Mouse (Mus musculus) liver, embryonic 14.5 days (tissue): ENCODE data around the gene Retnla. TPM values are rescaled to one million over a fixed set of nuclear protein-coding genes. Genes with fewer than 3 reads are reported as not detected.
A peak's percentile ranks its signal among the peaks of the same experiment; 100 is the strongest.

Source experiments
- ATAC-seq: fragments of 200-750 bp; cut with Nextera tagmentation; 2 replicates; pipeline ENCODE4 v1.8.0; 2017; ENCODE audit warnings: moderate number of reproducible peaks, mild to moderate bottlenecking, moderate library complexity; ENCODE audit not compliant: insufficient read depth
- DNase-seq, 3 experiments: peaks; one replicate each; pipeline ENCODE4 v3.0.0-alpha.2; 2012 to 2013; ENCODE audit warnings: low read depth in 3 of 3, low spot score in 3 of 3
- H3K27ac ChIP-seq: fragments of 300-500 bp; sonication (generic); 2 replicates; pipeline ENCODE4 v1.5.1; 2014; ENCODE audit warnings: moderate library complexity, mild to moderate bottlenecking, control low read depth, inconsistent platforms
- H3K27me3 ChIP-seq: fragments of 300-500 bp; sonication (generic); 2 replicates; pipeline ENCODE4 v1.6.1; 2014; ENCODE audit warnings: mild to moderate bottlenecking, low read length, moderate library complexity; ENCODE audit not compliant: control insufficient read depth, insufficient read depth
- H3K36me3 ChIP-seq: fragments of 300-500 bp; sonication (generic); replicated peaks from 2 replicates; pipeline ENCODE4 v1.6.1; 2014; ENCODE audit warnings: low read depth; ENCODE audit not compliant: control insufficient read depth, insufficient read depth
- H3K4me1 ChIP-seq, 2 experiments: fragments of 200-500 bp in 1 of 2; fragments of 300-500 bp in 1 of 2; sonication (generic) in 1 of 2; replicated peaks; 2 replicates each; pipeline ENCODE4 v1.6.1; 2012 to 2014; ENCODE audit warnings: antibody characterized with exemption in 1 of 2, inconsistent platforms in 1 of 2, low read length in 1 of 2; ENCODE audit not compliant: control insufficient read depth in 2 of 2, insufficient read depth in 2 of 2
- H3K4me2 ChIP-seq: fragments of 300-500 bp; sonication (generic); 2 replicates; pipeline ENCODE4 v1.6.1; 2014; ENCODE audit warnings: low read depth, mild to moderate bottlenecking, control low read depth, moderate library complexity
- H3K4me3 ChIP-seq, 2 experiments: fragments of 200-500 bp in 1 of 2; fragments of 300-500 bp in 1 of 2; sonication (generic) in 1 of 2; 2 replicates each; pipeline ENCODE4 v1.5.1; 2012 to 2014; ENCODE audit warnings: low read depth in 2 of 2, low read length in 2 of 2, mild to moderate bottlenecking in 2 of 2, control low read depth in 1 of 2, inconsistent platforms in 1 of 2, moderate library complexity in 1 of 2; ENCODE audit not compliant: insufficient read depth in 1 of 2
- H3K9ac ChIP-seq: fragments of 300-500 bp; sonication (generic); replicated peaks from 2 replicates; pipeline ENCODE4 v1.6.1; 2014; ENCODE audit warnings: mild to moderate bottlenecking, control low read depth, moderate library complexity
- H3K9me3 ChIP-seq: fragments of 300-500 bp; sonication (generic); 2 replicates; pipeline ENCODE4 v1.6.1; 2016; ENCODE audit warnings: low read length, mixed read lengths; ENCODE audit not compliant: control insufficient read depth
- CTCF ChIP-seq: IDR thresholded peaks from 2 replicates; pipeline ENCODE4 v1.5.1; 2016; ENCODE audit warnings: antibody characterized with exemption, low read depth, control low read depth
- EP300 ChIP-seq: IDR thresholded peaks from 2 replicates; pipeline ENCODE4 v1.6.1; 2016; ENCODE audit warnings: antibody characterized with exemption, low read depth
- WGBS: fragments of 180-500 bp; shearing (Covaris S2); extraction: QIAGEN DNeasy Blood & Tissue Kit; methylation state at CpG from one replicate; pipeline ENCODE4 v1.1.7; 2014; ENCODE audit not compliant: insufficient replicate concordance; 5-methylcytosine and 5-hydroxymethylcytosine counted together
- polyA plus RNA-seq, 2 experiments: library from polyadenylated mRNA; depleted of rRNA in 1 of 2; stranded (reverse) in 1 of 2; unstranded in 1 of 2; fragments of >200 nt; fragmentation: Nextera tagmentation in 1 of 2; extraction: Ambion mirVana in 1 of 2; gene quantifications; 2 replicates each; pipeline versions ENCODE4 v1.2.1 to v1.2.3; 2012 to 2014

Retnla gene
- polyA plus RNA-seq, 2 experiments = not detected

DNA sequence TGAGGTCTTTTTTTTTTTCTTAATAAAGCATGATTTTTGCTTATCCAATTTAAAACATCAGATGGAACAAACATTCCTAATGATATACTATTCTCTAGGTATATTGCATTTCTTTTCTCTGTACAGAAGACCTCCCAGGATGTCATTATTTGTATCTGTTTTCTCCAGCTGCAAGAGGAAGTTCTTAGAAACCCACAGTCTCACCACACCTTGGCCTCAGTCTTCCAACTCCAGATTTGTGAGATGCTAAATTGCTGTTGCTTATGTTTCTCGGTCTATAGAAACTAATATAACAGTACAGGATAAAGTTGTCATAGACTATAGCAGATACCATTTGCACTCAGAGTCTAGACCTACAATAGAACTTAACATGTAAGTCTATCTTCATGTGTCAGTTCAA lies 35.8 kb upstream of the Retnla start:
- no peak for TF ChIP-seq CTCF
- TF ChIP-seq EP300 = no peak
- H3K4me2 ChIP-seq = no peak overlapping the region
- no peaks in the 10 kb centered on the region for H3K36me3 ChIP-seq
- no peak for DNase-seq
- no peaks in the 10 kb centered on the region for H3K27me3 ChIP-seq
- no peak overlapping the region for H3K9ac ChIP-seq
- no peak overlapping the region for H3K27ac ChIP-seq
- 22% methylated on average over 1 of the region's 1 CpGs for WGBS
- no peak overlapping the region for H3K4me3 ChIP-seq
- no peaks in the 10 kb centered on the region for H3K4me1 ChIP-seq
- no peak for ATAC-seq
- H3K9me3 ChIP-seq = no peaks in the 10 kb centered on the region

GRCm38 (mm10) chr16:48809374-48809773 lies 33.0 kb upstream of the Retnla start:
- TF ChIP-seq CTCF (no peak; the same call in 1 of the 2 replicates), EP300 (no peak)
- H3K27ac ChIP-seq = no peak overlapping the region
- H3K9me3 ChIP-seq = no peaks in the 10 kb centered on the region
- no peak overlapping the region for H3K4me2 ChIP-seq
- H3K4me1 ChIP-seq = no peaks in the 10 kb centered on the region
- DNase-seq (no peak), ATAC-seq (no peak)
- no peak overlapping the region for H3K9ac ChIP-seq
- no peaks in the 10 kb centered on the region for H3K27me3 ChIP-seq
- no peaks in the 10 kb centered on the region for H3K36me3 ChIP-seq
- H3K4me3 ChIP-seq = no peak overlapping the region
- 24% methylated on average over 2 of the region's 2 CpGs for WGBS

- no peaks in the 10 kb centered on the region for H3K4me1 ChIP-seq
- H3K27ac ChIP-seq = no peak overlapping the region
- no peak overlapping the region for H3K4me2 ChIP-seq
- 57% methylated on average over 7 of the region's 7 CpGs for WGBS
- H3K4me3 ChIP-seq = no peak overlapping the region
- H3K9me3 ChIP-seq = no peaks in the 10 kb centered on the region
- H3K9ac ChIP-seq = no peak overlapping the region
- ATAC-seq = no peak
- no peaks in the 10 kb centered on the region for H3K27me3 ChIP-seq
- TF ChIP-seq CTCF (no peak), EP300 (no peak)
- no peaks in the 10 kb centered on the region for H3K36me3 ChIP-seq
- DNase-seq = no peak
Measured at GRCm38 (mm10) chr16:48811881-48812436, 30.4 kb upstream of the Retnla start.

- WGBS = 69% methylated on average over 2 of the region's 2 CpGs
- H3K4me3 ChIP-seq = no peak within 1 kb of the TSS
- H3K27ac ChIP-seq = no peak within 1 kb of the TSS
- H3K9ac ChIP-seq = no peak within 1 kb of the TSS
- TF ChIP-seq CTCF (no peak), EP300 (no peak)
- no peaks in the 10 kb centered on the region for H3K4me1 ChIP-seq
- no peak for DNase-seq
- H3K4me2 ChIP-seq = no peak within 1 kb of the TSS
- no peak for ATAC-seq
- H3K9me3 ChIP-seq = no peaks in the 10 kb centered on the region
- H3K27me3 ChIP-seq = no peaks in the 10 kb centered on the region
- H3K36me3 ChIP-seq = no peaks in the 10 kb centered on the region
Measured at GRCm38 (mm10) chr16:48816695-48817094, 25.7 kb upstream of the Retnla start, which contains the start of gene Retnlb. Retnlb (plus strand) TSS chr16:48816856.

GRCm38 (mm10) chr16:48818524-48818923 lies 23.8 kb upstream of the Retnla start:
- H3K27ac ChIP-seq = no peak overlapping the region
- H3K4me1 ChIP-seq = no peaks in the 10 kb centered on the region
- H3K9me3 ChIP-seq = no peaks in the 10 kb centered on the region
- no peak overlapping the region for H3K9ac ChIP-seq
- H3K36me3 ChIP-seq = no peaks in the 10 kb centered on the region
- H3K4me3 ChIP-seq = no peak overlapping the region
- no peak overlapping the region for H3K4me2 ChIP-seq
- DNase-seq (peak in 1 of 3 experiments; percentile 6), ATAC-seq (no peak)
- TF ChIP-seq EP300 = no peak
- TF ChIP-seq CTCF = no peak
- no peaks in the 10 kb centered on the region for H3K27me3 ChIP-seq
- 62% methylated on average over 6 of the region's 6 CpGs for WGBS
